Mouse (Mus musculus): ENCODE results near the gene Rtkn2. TPM values are rescaled to one million over a fixed set of nuclear protein-coding genes. Genes with fewer than 3 reads are reported as not detected.

Gene Rtkn2
- polyA plus RNA-seq, 1 experiment from 2014 or later, result 2.2 TPM

- 54% methylated on average over 5 of the region's 5 CpGs for WGBS (ENCODE audit: insufficient replicate concordance)
- Histone ChIP-seq H3K27me3 (replicated peaks) (no peaks in the 10 kb centered on the region), H3K36me3 (no peaks in the 10 kb centered on the region), H3K4me2 (no peak overlapping the region), H3K4me1 (no peaks in the 10 kb centered on the region), H3K4me3 (no peak overlapping the region), H3K9ac (no peak overlapping the region), H3K9me3 (replicated peaks) (no peaks in the 10 kb centered on the region), H3K27ac (no peak overlapping the region)
- ATAC-seq, result no peak
Observed at GRCm38 (mm10) chr10:68067961-68068360, 88.6 kb downstream of the Rtkn2 start.

- ATAC-seq, result no peak
- no peaks in the 10 kb centered on the region for H3K27me3 ChIP-seq (replicated peaks)
- no peak overlapping the region for H3K4me3 ChIP-seq
Observed at GRCm38 (mm10) chr10:68068426-68068825, 89.1 kb downstream of the Rtkn2 start.

GRCm38 (mm10) chr10:68071041-68071440 lies 91.7 kb downstream of the Rtkn2 start:
- Histone ChIP-seq H3K36me3 (no peaks in the 10 kb centered on the region), H3K4me1 (no peaks in the 10 kb centered on the region), H3K27ac (no peak overlapping the region), H3K9me3 (replicated peaks) (no peaks in the 10 kb centered on the region), H3K4me3 (no peak overlapping the region), H3K9ac (no peak overlapping the region), H3K4me2 (no peak overlapping the region), H3K27me3 (replicated peaks) (no peaks in the 10 kb centered on the region)
- ATAC-seq, result no peak
- 68% methylated on average over 7 of the region's 7 CpGs for WGBS (ENCODE audit: insufficient replicate concordance)

More at GRCm38 (mm10) chr10:68068426-68068825, 89.1 kb downstream of the Rtkn2 start:
- Histone ChIP-seq H3K27ac (no peak overlapping the region), H3K9ac (no peak overlapping the region), H3K4me1 (no peaks in the 10 kb centered on the region), H3K36me3 (no peaks in the 10 kb centered on the region), H3K9me3 (replicated peaks) (no peaks in the 10 kb centered on the region), H3K4me2 (no peak overlapping the region)
- 68% methylated on average over 8 of the region's 8 CpGs for WGBS (ENCODE audit: insufficient replicate concordance)

- Histone ChIP-seq H3K27me3 (replicated peaks) (no peaks in the 10 kb centered on the region), H3K4me2 (no peak overlapping the region), H3K27ac (no peak overlapping the region), H3K4me3 (no peak overlapping the region), H3K4me1 (no peaks in the 10 kb centered on the region), H3K36me3 (no peaks in the 10 kb centered on the region), H3K9ac (no peak overlapping the region), H3K9me3 (replicated peaks) (no peaks in the 10 kb centered on the region)
- no peak for ATAC-seq
- 74% methylated on average over 4 of the region's 4 CpGs for WGBS (ENCODE audit: insufficient replicate concordance)
Observed at GRCm38 (mm10) chr10:68072626-68073025, 93.3 kb downstream of the Rtkn2 start.

GRCm38 (mm10) chr10:68074291-68074690 lies 94.9 kb downstream of the Rtkn2 start:
- Histone ChIP-seq H3K9ac (no peak overlapping the region), H3K9me3 (replicated peaks) (no peaks in the 10 kb centered on the region), H3K36me3 (no peaks in the 10 kb centered on the region), H3K27ac (no peak overlapping the region), H3K4me1 (no peaks in the 10 kb centered on the region), H3K4me3 (no peak overlapping the region), H3K4me2 (no peak overlapping the region), H3K27me3 (replicated peaks) (no peaks in the 10 kb centered on the region)
- ATAC-seq, result no peak
- 79% methylated on average over 12 of the region's 12 CpGs for WGBS (ENCODE audit: insufficient replicate concordance)

- Histone ChIP-seq H3K4me3 (no peak overlapping the region), H3K36me3 (no peaks in the 10 kb centered on the region), H3K27me3 (replicated peaks) (no peaks in the 10 kb centered on the region), H3K9me3 (replicated peaks) (no peaks in the 10 kb centered on the region), H3K27ac (no peak overlapping the region), H3K9ac (no peak overlapping the region), H3K4me1 (no peaks in the 10 kb centered on the region), H3K4me2 (no peak overlapping the region)
- ATAC-seq, result no peak
- 56% methylated on average over 5 of the region's 5 CpGs for WGBS (ENCODE audit: insufficient replicate concordance)
Observed at GRCm38 (mm10) chr10:68075181-68075580, 95.8 kb downstream of the Rtkn2 start.

GRCm38 (mm10) chr10:68078708-68079107 lies 99.3 kb downstream of the Rtkn2 start:
- Histone ChIP-seq H3K4me3 (no peak overlapping the region), H3K9ac (no peak overlapping the region), H3K36me3 (no peaks in the 10 kb centered on the region), H3K27me3 (replicated peaks) (no peaks in the 10 kb centered on the region), H3K9me3 (replicated peaks) (no peaks in the 10 kb centered on the region), H3K27ac (no peak overlapping the region), H3K4me1 (no peaks in the 10 kb centered on the region), H3K4me2 (no peak overlapping the region)
- no peak for ATAC-seq
- 88% methylated on average over 3 of the region's 3 CpGs for WGBS (ENCODE audit: insufficient replicate concordance)

- Histone ChIP-seq H3K36me3 (no peaks in the 10 kb centered on the region), H3K9ac (no peak overlapping the region), H3K4me3 (no peak overlapping the region), H3K4me1 (no peaks in the 10 kb centered on the region), H3K9me3 (replicated peaks) (no peaks in the 10 kb centered on the region), H3K27ac (no peak overlapping the region), H3K27me3 (replicated peaks) (no peaks in the 10 kb centered on the region), H3K4me2 (no peak overlapping the region)
- no peak for ATAC-seq
- WGBS (ENCODE audit: insufficient replicate concordance), result 57% methylated on average over 10 of the region's 10 CpGs
Observed at GRCm38 (mm10) chr10:68079910-68080670, 100.7 kb downstream of the Rtkn2 start.

- Histone ChIP-seq H3K9me3 (replicated peaks) (no peaks in the 10 kb centered on the region), H3K4me2 (no peak overlapping the region), H3K36me3 (no peaks in the 10 kb centered on the region), H3K4me1 (no peaks in the 10 kb centered on the region), H3K4me3 (no peak overlapping the region), H3K27ac (no peak overlapping the region), H3K27me3 (replicated peaks) (no peaks in the 10 kb centered on the region), H3K9ac (no peak overlapping the region)
- ATAC-seq, result no peak
- WGBS (ENCODE audit: insufficient replicate concordance), result 41% methylated on average over 6 of the region's 6 CpGs
Observed at GRCm38 (mm10) chr10:68081712-68082111, 102.3 kb downstream of the Rtkn2 start.

- Histone ChIP-seq H3K36me3 (no peaks in the 10 kb centered on the region), H3K4me2 (no peak overlapping the region), H3K27me3 (replicated peaks) (no peaks in the 10 kb centered on the region), H3K4me1 (no peaks in the 10 kb centered on the region), H3K9ac (no peak overlapping the region), H3K9me3 (replicated peaks) (no peaks in the 10 kb centered on the region), H3K27ac (no peak overlapping the region), H3K4me3 (no peak overlapping the region)
- ATAC-seq, result no peak
- WGBS (ENCODE audit: insufficient replicate concordance), result 36% methylated on average over 4 of the region's 4 CpGs
Observed at GRCm38 (mm10) chr10:68085574-68085973, 106.2 kb downstream of the Rtkn2 start.

- Histone ChIP-seq H3K9ac (no peak overlapping the region), H3K9me3 (replicated peaks) (no peaks in the 10 kb centered on the region), H3K27ac (no peak overlapping the region), H3K4me1 (no peaks in the 10 kb centered on the region), H3K36me3 (no peaks in the 10 kb centered on the region), H3K27me3 (replicated peaks) (no peaks in the 10 kb centered on the region), H3K4me2 (no peak overlapping the region), H3K4me3 (no peak overlapping the region)
- no peak for ATAC-seq
- 67% methylated on average over 4 of the region's 4 CpGs for WGBS (ENCODE audit: insufficient replicate concordance)
Observed at GRCm38 (mm10) chr10:68086973-68087372, 107.6 kb downstream of the Rtkn2 start.

GRCm38 (mm10) chr10:68087722-68088121 lies 108.4 kb downstream of the Rtkn2 start:
- no peak overlapping the region for H3K4me2 ChIP-seq
- no peaks in the 10 kb centered on the region for H3K4me1 ChIP-seq
- H3K27ac ChIP-seq, result no peak overlapping the region
- no peak overlapping the region for H3K9ac ChIP-seq
- ATAC-seq, result no peak
- no peak overlapping the region for H3K4me3 ChIP-seq
- H3K36me3 ChIP-seq, result no peaks in the 10 kb centered on the region
- H3K9me3 ChIP-seq (replicated peaks), result no peaks in the 10 kb centered on the region
- 75% methylated on average over 3 of the region's 3 CpGs for WGBS (ENCODE audit: insufficient replicate concordance)
- no peaks in the 10 kb centered on the region for H3K27me3 ChIP-seq (replicated peaks)
